Mouse (Mus musculus): ENCODE measurements around the gene Trafd1.

Gene Trafd1

DNA sequence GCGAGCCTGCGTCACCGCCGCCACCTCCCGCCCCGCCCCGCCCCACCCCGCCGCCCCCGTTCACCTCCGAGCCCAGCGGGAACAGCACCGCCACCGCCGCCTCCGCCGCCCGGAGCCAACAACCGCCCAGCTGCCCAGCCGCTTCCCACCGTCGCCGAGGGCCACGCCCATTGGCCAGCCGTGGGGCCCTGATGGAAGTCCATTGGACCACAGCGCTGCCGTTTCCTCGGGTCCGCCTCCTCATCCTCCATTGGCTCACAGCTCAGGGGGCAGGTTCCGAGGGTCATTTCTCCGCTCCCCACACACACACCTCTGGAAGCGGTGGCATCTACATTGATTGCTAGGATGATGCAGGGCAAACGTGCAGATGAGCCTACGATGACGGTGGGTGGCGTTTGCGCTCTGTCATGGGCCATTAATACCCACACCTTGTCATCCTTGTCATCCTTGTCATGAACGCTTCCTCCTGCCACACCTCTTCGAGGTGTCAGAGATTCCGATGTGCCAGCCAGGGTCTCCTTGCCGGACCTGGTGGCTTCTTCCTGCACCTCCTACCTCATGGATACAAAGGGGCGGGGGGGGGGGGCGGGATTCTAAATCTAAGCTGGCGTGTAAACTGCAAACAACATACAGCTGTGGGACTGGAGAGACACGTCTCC is at the start of gene Trafd1:
TSS of gene Trafd1 (minus strand) at position 172 of the 659 bp plus-strand sequence.
- DNase-seq (ENCODE audit: low spot score in 2 of 2) = peak; percentile 78 to 85

DNA sequence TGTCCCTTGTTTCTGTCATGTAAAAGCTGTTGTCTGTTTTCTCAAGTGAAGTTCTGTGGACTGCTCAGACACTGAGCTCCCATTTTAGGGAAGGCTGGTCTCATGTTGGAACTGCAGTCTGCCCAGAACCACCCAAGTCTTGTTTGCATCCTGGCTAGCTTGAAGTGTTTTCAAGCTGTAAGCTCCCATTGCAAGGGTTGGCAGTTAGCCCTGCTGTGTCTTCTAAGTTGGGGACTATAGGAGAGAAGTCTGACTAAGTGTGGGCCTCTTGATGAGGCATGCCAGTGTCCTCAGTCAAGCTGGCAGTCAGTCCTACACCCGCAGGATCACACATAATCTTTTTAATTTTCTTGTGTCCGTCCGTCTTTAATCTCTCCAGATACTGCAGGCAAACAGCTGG is 43.5 kb upstream of the Trafd1 start:
- DNase-seq (ENCODE audit: low spot score in 2 of 2) = no peak

GRCm38 (mm10) chr5:121423297-121423696 is 37.9 kb upstream of the Trafd1 start:
- no peak for DNase-seq (ENCODE audit: low spot score in 2 of 2)

- no peak for DNase-seq (ENCODE audit: low spot score in 2 of 2)
These were observed 37.4 kb upstream of the Trafd1 start for GRCm38 (mm10) chr5:121422787-121423186.

DNA sequence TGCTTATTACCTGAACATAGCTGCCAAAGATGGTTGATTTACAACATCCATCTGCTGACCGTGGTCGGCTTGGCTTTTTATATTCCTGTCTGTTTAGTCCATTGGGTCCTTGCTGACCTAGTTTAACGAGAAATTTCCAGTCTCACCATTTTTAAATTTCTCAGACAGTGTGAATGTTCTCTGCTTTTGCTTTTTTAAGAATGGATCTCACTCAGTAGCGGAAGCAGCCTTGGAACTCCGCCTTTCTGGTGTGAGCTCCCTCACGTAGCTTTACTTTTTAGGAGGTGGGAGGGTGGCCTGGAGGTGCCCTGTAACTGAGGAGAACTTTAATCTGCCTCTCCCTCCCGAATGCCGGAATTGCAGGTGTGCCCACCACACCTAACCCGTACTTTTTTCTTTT is 35.3 kb upstream of the Trafd1 start:
- DNase-seq (ENCODE audit: low spot score in 2 of 2) = no peak

GRCm38 (mm10) chr5:121410975-121411374 is 25.5 kb upstream of the Trafd1 start:
- DNase-seq (ENCODE audit: low spot score in 2 of 2) = no peak

- DNase-seq (ENCODE audit: low spot score in 2 of 2) = no peak
These were observed 22.4 kb upstream of the Trafd1 start for GRCm38 (mm10) chr5:121407856-121408255.

GRCm38 (mm10) chr5:121400849-121401248 is 15.4 kb upstream of the Trafd1 start:
- DNase-seq (ENCODE audit: low spot score in 2 of 2) = no peak

DNA sequence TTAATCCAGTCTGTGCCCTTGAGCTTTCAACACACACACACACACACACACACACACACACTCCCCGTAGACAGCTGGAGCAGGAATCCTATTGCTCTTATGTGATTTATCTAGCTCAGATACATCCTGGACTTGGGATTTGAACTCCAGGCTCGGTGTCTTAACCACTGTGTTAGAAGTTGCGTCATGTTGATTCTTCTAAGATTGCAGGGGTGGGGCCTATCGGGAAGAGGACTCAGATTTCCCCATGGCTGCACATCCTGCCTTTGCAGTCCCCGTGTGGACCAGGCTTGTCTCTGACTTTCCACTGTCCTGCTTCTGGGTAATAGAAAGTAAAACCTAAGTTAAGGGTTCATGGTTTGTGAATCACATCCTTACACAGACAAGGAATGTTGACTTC is 14.6 kb upstream of the Trafd1 start:
- no peak for DNase-seq (ENCODE audit: low spot score in 2 of 2)

GRCm38 (mm10) chr5:121399540-121399939 is 14.1 kb upstream of the Trafd1 start:
- DNase-seq (ENCODE audit: low spot score in 2 of 2) = no peak

GRCm38 (mm10) chr5:121398965-121399462 is 13.6 kb upstream of the Trafd1 start:
- DNase-seq (ENCODE audit: low spot score in 2 of 2) = no peak

- DNase-seq (ENCODE audit: low spot score in 2 of 2) = no peak
These were observed 12.9 kb upstream of the Trafd1 start for GRCm38 (mm10) chr5:121398146-121398964.

DNA sequence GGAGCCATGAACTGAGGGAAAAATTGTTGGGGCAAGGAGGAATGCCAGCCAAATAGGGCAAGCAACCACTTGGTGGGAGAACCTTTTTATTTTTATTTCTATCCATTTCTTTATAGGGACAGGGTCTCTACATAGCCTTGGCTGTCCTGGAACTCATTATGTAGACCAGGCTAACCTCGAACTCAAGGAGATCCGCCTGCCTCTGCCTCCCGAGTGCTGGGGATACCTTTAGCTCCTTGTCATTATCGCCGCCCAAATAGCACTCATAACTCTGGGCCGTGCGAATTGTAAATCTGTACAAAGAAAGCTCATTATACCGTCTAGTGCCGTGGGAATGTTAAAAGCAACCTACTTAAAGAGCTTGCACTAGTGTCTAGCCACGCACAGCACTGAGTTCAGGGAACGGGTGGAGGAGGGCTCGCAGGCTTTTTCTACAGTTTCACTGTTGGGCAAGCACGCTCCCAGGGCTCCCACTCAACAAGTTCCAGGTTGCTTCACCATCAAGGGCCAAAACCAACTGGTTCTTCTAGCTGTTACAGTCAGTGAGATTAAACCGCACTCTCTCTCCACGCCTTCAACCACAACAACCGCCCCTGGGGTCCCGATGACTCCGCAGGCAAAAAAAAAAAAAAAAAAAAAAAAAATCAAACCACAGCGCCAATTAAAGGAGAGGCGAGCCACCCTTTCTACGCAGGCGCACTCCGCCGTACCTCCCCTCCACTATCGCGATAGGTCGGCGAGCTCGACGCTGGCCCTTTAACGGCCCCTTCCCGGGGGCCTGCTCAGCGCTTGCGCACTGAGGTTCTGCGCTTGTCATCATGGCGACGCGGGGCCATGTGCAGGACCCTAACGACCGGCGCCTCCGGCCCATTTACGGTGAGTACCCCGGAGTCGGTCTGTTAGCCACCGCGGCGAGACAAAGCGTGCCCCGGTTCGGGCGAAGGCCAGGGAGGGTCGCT is 12.0 kb upstream of the Trafd1 start, which contains the start of gene Naa25:
TSS of gene Naa25 (plus strand) at position 750 of the 959 bp plus-strand sequence.
- peak; percentile 77 to 84 for DNase-seq (ENCODE audit: low spot score in 2 of 2)

DNA sequence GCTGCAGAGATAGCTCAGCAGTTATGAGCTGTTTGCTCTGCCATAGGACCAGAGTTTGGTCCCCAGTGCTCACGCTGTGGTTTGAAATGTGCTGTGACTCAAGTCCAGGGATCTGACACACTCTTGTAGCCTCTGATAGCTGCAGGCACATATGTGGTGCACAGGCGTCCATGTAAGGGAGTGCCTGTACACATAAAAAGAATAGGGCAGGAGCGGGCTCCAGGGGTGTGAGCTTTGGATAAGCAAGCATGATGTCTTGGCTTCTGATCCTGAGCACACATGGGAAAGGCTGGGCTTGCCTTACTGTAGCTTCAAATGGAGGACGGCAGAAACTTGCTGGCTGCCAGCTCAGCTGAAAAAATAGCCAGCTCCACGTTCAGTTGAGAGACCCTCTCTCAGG is 10.2 kb upstream of the Trafd1 start:
- no peak for DNase-seq (ENCODE audit: low spot score in 2 of 2)

- no peak for DNase-seq (ENCODE audit: low spot score in 2 of 2)
These were observed 8.0 kb upstream of the Trafd1 start for GRCm38 (mm10) chr5:121393402-121393801.

DNA sequence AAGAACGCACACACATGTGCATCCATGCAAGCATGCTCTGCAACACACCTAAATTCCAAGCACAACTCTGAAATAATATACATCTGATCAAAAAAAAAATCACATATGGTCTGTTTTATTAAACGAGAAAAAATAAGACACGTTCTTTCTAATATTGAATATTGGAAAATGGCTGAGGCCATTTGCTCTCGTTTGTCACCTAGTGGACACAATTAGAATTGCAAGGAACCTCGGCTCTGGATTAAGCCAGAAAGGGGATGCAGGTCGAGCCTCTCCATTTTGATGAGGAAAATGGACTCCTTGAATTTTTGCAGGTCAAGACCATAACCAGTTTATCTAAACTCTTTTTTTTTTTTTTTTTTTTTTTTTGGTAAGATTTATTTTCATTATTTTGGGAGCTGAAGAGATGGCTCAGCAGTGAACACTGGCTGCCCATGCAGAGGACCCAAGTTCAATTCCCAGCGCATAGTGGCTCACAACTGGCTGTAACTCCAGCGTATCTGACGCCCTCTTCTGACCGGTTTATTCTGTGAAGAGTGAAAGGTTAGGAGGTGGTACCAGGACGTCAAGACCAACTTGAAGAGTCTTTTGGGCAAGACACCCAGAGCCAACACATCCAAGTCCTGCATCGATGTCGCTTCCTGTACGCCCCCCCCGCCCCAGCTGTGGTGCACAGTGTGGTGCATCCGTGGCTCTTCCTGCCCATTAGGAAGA is 7.4 kb upstream of the Trafd1 start:
- no peak for DNase-seq (ENCODE audit: low spot score in 2 of 2)

GRCm38 (mm10) chr5:121389691-121390090 is 4.3 kb upstream of the Trafd1 start:
- DNase-seq (ENCODE audit: low spot score in 2 of 2) = no peak

DNA sequence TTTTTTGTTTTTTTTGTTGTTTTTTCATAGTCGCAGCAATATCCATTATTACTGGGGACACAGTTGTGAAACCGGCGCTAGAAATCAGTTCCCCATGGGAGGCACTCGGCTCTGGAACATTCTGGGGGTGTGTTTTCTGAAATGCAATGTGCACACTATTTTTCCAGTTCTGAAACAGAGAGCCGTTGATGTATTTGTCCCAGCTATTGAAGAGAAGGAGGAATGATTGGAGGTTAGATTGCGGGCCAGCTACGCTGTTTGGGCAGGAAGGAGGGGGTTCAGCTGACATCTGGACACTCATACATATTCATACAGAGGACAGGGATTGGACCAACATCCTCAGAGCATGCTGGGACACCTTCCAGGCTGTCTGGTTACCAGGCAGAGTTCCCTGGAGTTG is 3.7 kb upstream of the Trafd1 start:
- DNase-seq (ENCODE audit: low spot score in 2 of 2) = no peak

GRCm38 (mm10) chr5:121387126-121387525 is 1.7 kb upstream of the Trafd1 start:
- DNase-seq (ENCODE audit: low spot score in 2 of 2) = no peak

DNA sequence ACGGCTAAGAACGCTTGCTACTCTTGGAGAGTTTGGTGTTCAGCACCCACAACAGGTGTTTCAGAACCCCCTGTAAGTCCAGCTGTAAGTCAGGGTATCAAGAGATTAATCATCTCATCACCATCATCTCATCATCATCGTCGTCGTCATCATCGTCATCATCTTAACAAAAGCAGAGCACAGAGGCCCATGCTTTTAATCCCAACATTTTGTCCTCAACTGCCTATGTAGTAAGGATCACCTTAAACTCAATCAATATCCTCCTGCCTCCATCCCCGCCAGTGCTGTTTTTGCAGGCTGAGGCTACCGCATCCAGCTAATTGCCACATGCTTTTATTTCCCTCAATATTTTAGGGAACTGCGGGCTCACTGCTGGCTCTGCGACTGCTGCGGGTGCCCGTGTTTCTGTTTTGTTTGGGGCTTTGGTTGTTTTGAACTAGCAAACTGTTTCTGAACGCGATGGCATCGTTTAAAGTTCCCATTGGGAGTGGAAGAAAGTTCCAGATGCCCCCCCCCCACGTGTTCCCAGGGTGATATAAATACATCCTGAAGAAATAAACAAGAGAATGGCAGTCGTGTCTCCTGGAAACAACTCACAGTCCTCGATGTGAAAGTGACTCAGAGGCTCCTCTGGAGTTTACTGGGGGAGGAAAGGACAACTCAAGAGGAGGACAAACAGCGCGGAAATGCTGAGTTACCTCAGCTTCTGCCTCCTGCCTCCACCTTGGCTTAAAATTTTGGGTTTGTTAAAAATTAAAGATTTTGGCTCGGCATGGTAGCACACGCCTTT is 883 bp upstream of the Trafd1 start:
- no peak for DNase-seq (ENCODE audit: low spot score in 2 of 2)
